Mouse (Mus musculus): ENCODE measurements around the gene Znhit2. TPM values are rescaled to one million over a fixed set of nuclear protein-coding genes. Genes with fewer than 3 reads are reported as not detected.

The Znhit2 gene
- polyA plus RNA-seq, 2 experiments, result 15.8 to 20.4 TPM

GRCm38 (mm10) chr19:6028991-6029390, 32.0 kb upstream of the Znhit2 start:
- no peak overlapping the region for H3K27ac ChIP-seq
- no peak overlapping the region for H3K9ac ChIP-seq (replicated peaks)
- DNase-seq (ENCODE audit: low read depth in 3 of 3, low spot score in 3 of 3), result no peak
- WGBS (ENCODE audit: insufficient replicate concordance), result 67% methylated on average over 6 of the region's 6 CpGs
- TF ChIP-seq EP300 (IDR thresholded peaks at IDR 0.05; ENCODE audit: low read depth) (no peak), CTCF (IDR thresholded peaks at IDR 0.05; ENCODE audit: low read depth) (no peak)
- H3K4me1 ChIP-seq (replicated peaks; ENCODE audit: control insufficient read depth in 2 of 2, insufficient read depth in 2 of 2, low read length in 1 of 2), result 0 out of 4 replicates have a peak, but pooled peaks cover 0 to 2% of the 10 kb centered on the region in 2 experiments
- H3K27me3 ChIP-seq (ENCODE audit: control insufficient read depth, insufficient read depth, low read length), result no peaks in the 10 kb centered on the region
- no peaks in the 10 kb centered on the region for H3K9me3 ChIP-seq (ENCODE audit: control insufficient read depth, low read length)
- no peak overlapping the region for H3K4me3 ChIP-seq (ENCODE audit: insufficient read depth in 1 of 2, low read depth in 2 of 2, low read length in 2 of 2)
- no peaks in the 10 kb centered on the region for H3K36me3 ChIP-seq (replicated peaks; ENCODE audit: control insufficient read depth, insufficient read depth, low read depth)
- no peak overlapping the region for H3K4me2 ChIP-seq (ENCODE audit: low read depth)
- no peak for ATAC-seq (ENCODE audit: insufficient read depth)

GRCm38 (mm10) chr19:6029426-6029825, 31.6 kb upstream of the Znhit2 start:
- ATAC-seq (ENCODE audit: insufficient read depth), result no peak
- H3K9ac ChIP-seq (replicated peaks), result no peak overlapping the region
- WGBS (ENCODE audit: insufficient replicate concordance), result 70% methylated on average over 9 of the region's 9 CpGs
- no peak overlapping the region for H3K4me3 ChIP-seq (ENCODE audit: insufficient read depth in 1 of 2, low read depth in 2 of 2, low read length in 2 of 2)
- no peak overlapping the region for H3K27ac ChIP-seq
- H3K4me2 ChIP-seq (ENCODE audit: low read depth), result no peak overlapping the region
- 0 out of 4 replicates have a peak, but pooled peaks cover 0 to 2% of the 10 kb centered on the region in 2 experiments for H3K4me1 ChIP-seq (replicated peaks; ENCODE audit: control insufficient read depth in 2 of 2, insufficient read depth in 2 of 2, low read length in 1 of 2)
- H3K27me3 ChIP-seq (ENCODE audit: control insufficient read depth, insufficient read depth, low read length), result no peaks in the 10 kb centered on the region
- H3K36me3 ChIP-seq (replicated peaks; ENCODE audit: control insufficient read depth, insufficient read depth, low read depth), result no peaks in the 10 kb centered on the region
- DNase-seq (ENCODE audit: low read depth in 3 of 3, low spot score in 3 of 3), result no peak
- H3K9me3 ChIP-seq (ENCODE audit: control insufficient read depth, low read length), result no peaks in the 10 kb centered on the region
- no peak for TF ChIP-seq CTCF (IDR thresholded peaks at IDR 0.05; ENCODE audit: low read depth)
- no peak for TF ChIP-seq EP300 (IDR thresholded peaks at IDR 0.05; ENCODE audit: low read depth)

GRCm38 (mm10) chr19:6030520-6031280, 30.3 kb upstream of the Znhit2 start:
- no peak for ATAC-seq (ENCODE audit: insufficient read depth)
- no peaks in the 10 kb centered on the region for H3K36me3 ChIP-seq (replicated peaks; ENCODE audit: control insufficient read depth, insufficient read depth, low read depth)
- WGBS (ENCODE audit: insufficient replicate concordance), result 38% methylated on average over 14 of the region's 14 CpGs
- TF ChIP-seq CTCF (IDR thresholded peaks at IDR 0.05; ENCODE audit: low read depth), result no peak
- TF ChIP-seq EP300 (IDR thresholded peaks at IDR 0.05; ENCODE audit: low read depth), result no peak
- no peak overlapping the region for H3K9ac ChIP-seq (replicated peaks)
- H3K4me3 ChIP-seq (ENCODE audit: insufficient read depth in 1 of 2, low read depth in 2 of 2, low read length in 2 of 2), result no peak overlapping the region
- no peak overlapping the region for H3K4me2 ChIP-seq (ENCODE audit: low read depth)
- DNase-seq (ENCODE audit: low read depth in 3 of 3, low spot score in 3 of 3), result no peak
- H3K4me1 ChIP-seq (replicated peaks; ENCODE audit: control insufficient read depth in 2 of 2, insufficient read depth in 2 of 2, low read length in 1 of 2), result peaks cover 0 to 2% of the 10 kb centered on the region in 2 experiments; a peak in 1 of 4 replicates
- H3K27me3 ChIP-seq (ENCODE audit: control insufficient read depth, insufficient read depth, low read length), result no peaks in the 10 kb centered on the region
- H3K27ac ChIP-seq, result no peak overlapping the region
- no peaks in the 10 kb centered on the region for H3K9me3 ChIP-seq (ENCODE audit: control insufficient read depth, low read length)

- WGBS (ENCODE audit: insufficient replicate concordance), result 46% methylated on average over 9 of the region's 9 CpGs
- Histone ChIP-seq H3K27ac (no peak overlapping the region), H3K36me3 (replicated peaks; ENCODE audit: control insufficient read depth, insufficient read depth, low read depth) (no peaks in the 10 kb centered on the region), H3K4me3 (ENCODE audit: insufficient read depth in 1 of 2, low read depth in 2 of 2, low read length in 2 of 2) (no peak overlapping the region), H3K27me3 (ENCODE audit: control insufficient read depth, insufficient read depth, low read length) (no peaks in the 10 kb centered on the region), H3K4me1 (replicated peaks; ENCODE audit: control insufficient read depth in 2 of 2, insufficient read depth in 2 of 2, low read length in 1 of 2) (peaks cover 0 to 7% of the 10 kb centered on the region in 2 experiments; a peak in 2 of 4 replicates), H3K9me3 (ENCODE audit: control insufficient read depth, low read length) (no peaks in the 10 kb centered on the region), H3K4me2 (ENCODE audit: low read depth) (no peak overlapping the region), H3K9ac (replicated peaks) (no peak overlapping the region)
- TF ChIP-seq EP300 (IDR thresholded peaks at IDR 0.05; ENCODE audit: low read depth) (no peak), CTCF (IDR thresholded peaks at IDR 0.05; ENCODE audit: low read depth) (no peak)
- no peak for DNase-seq (ENCODE audit: low read depth in 3 of 3, low spot score in 3 of 3)
- ATAC-seq (ENCODE audit: insufficient read depth), result no peak
These were observed 24.9 kb upstream of the Znhit2 start for GRCm38 (mm10) chr19:6035966-6036585.

GRCm38 (mm10) chr19:6037695-6038094, 23.3 kb upstream of the Znhit2 start:
- H3K9me3 ChIP-seq (ENCODE audit: control insufficient read depth, low read length), result no peaks in the 10 kb centered on the region
- H3K4me3 ChIP-seq (ENCODE audit: insufficient read depth in 1 of 2, low read depth in 2 of 2, low read length in 2 of 2), result no peak overlapping the region
- no peak overlapping the region for H3K27ac ChIP-seq
- TF ChIP-seq CTCF (IDR thresholded peaks at IDR 0.05; ENCODE audit: low read depth) (no peak), EP300 (IDR thresholded peaks at IDR 0.05; ENCODE audit: low read depth) (no peak)
- H3K27me3 ChIP-seq (ENCODE audit: control insufficient read depth, insufficient read depth, low read length), result no peaks in the 10 kb centered on the region
- H3K36me3 ChIP-seq (replicated peaks; ENCODE audit: control insufficient read depth, insufficient read depth, low read depth), result no peaks in the 10 kb centered on the region
- no peak overlapping the region for H3K4me2 ChIP-seq (ENCODE audit: low read depth)
- ATAC-seq (ENCODE audit: insufficient read depth) (no peak), DNase-seq (ENCODE audit: low read depth in 3 of 3, low spot score in 3 of 3) (no peak)
- peaks cover 0 to 7% of the 10 kb centered on the region in 2 experiments; a peak in 2 of 4 replicates for H3K4me1 ChIP-seq (replicated peaks; ENCODE audit: control insufficient read depth in 2 of 2, insufficient read depth in 2 of 2, low read length in 1 of 2)
- no peak overlapping the region for H3K9ac ChIP-seq (replicated peaks)

Data from liver, embryonic 14.5 days (tissue).